Mouse (Mus musculus) layer of hippocampus, adult 11-12 months (tissue): Measurements from ENCODE around the gene Cfb.
"Not testable (repeated sequence)": the region's sequence is repeated elsewhere in the genome, so short reads cannot be mapped to it uniquely, and the experiment has no call there.

ENCODE experiments used
- DNase-seq: peaks from one replicate; pipeline ENCODE4 v3.0.0; 2022; ENCODE audit warnings: low spot score

Cfb gene

GRCm38 (mm10) chr17:34862416-34863081 is at the start of gene Cfb:
Gene Cfb (minus strand): TSS chr17:34862518.
- DNase-seq: no peak

GRCm38 (mm10) chr17:34911945-34912351 is 49.6 kb upstream of the Cfb start:
- peak; percentile 70 for DNase-seq

GRCm38 (mm10) chr17:34910982-34911381 is 48.7 kb upstream of the Cfb start:
- DNase-seq: no peak

GRCm38 (mm10) chr17:34902895-34903294 is 40.6 kb upstream of the Cfb start:
- no peak for DNase-seq

- not testable (repeated sequence) for DNase-seq
Measured at GRCm38 (mm10) chr17:34901948-34902347, 39.6 kb upstream of the Cfb start.

- not testable (repeated sequence) for DNase-seq
Measured at GRCm38 (mm10) chr17:34900826-34901225, 38.5 kb upstream of the Cfb start.

- DNase-seq: no peak
Measured at GRCm38 (mm10) chr17:34899890-34900243, 37.5 kb upstream of the Cfb start.

- DNase-seq: peak; percentile 32
Measured at GRCm38 (mm10) chr17:34899053-34899889, 37.0 kb upstream of the Cfb start.

- DNase-seq: no peak
Measured at GRCm38 (mm10) chr17:34898706-34899052, 36.4 kb upstream of the Cfb start.

- peak; percentile 78 for DNase-seq
Measured at GRCm38 (mm10) chr17:34898160-34898586, 35.9 kb upstream of the Cfb start, which contains the start of the genes C2 and Ehmt2. Gene C2 (minus strand): TSS chr17:34898265. Gene Ehmt2 (plus strand): TSS chr17:34898469.

- peak; percentile 67 for DNase-seq
Measured at GRCm38 (mm10) chr17:34897373-34898159, 35.2 kb upstream of the Cfb start.

- DNase-seq: no peak
Measured at GRCm38 (mm10) chr17:34896366-34896765, 34.0 kb upstream of the Cfb start.

GRCm38 (mm10) chr17:34895724-34896123 is 33.4 kb upstream of the Cfb start:
- no peak for DNase-seq

GRCm38 (mm10) chr17:34894801-34895530 is 32.6 kb upstream of the Cfb start:
- peak; percentile 61 for DNase-seq

GRCm38 (mm10) chr17:34894074-34894597 is 31.8 kb upstream of the Cfb start:
- peak; percentile 94 for DNase-seq

GRCm38 (mm10) chr17:34893072-34893824 is 30.9 kb upstream of the Cfb start:
- DNase-seq: no peak

- DNase-seq: no peak
Measured at GRCm38 (mm10) chr17:34891377-34891776, 29.1 kb upstream of the Cfb start.

GRCm38 (mm10) chr17:34890074-34890743 is 27.9 kb upstream of the Cfb start:
- no peak for DNase-seq

GRCm38 (mm10) chr17:34887942-34888341 is 25.6 kb upstream of the Cfb start:
- DNase-seq: no peak

GRCm38 (mm10) chr17:34885615-34886014 is 23.3 kb upstream of the Cfb start:
- DNase-seq: no peak
